Mouse (Mus musculus): Measurements from ENCODE around the gene Nedd1. TPM values are rescaled to one million over a fixed set of nuclear protein-coding genes. Genes with fewer than 3 reads are reported as not detected.

Gene Nedd1
- polyA plus RNA-seq (2017; shearing (Covaris generic)) = 19.5 TPM

DNA sequence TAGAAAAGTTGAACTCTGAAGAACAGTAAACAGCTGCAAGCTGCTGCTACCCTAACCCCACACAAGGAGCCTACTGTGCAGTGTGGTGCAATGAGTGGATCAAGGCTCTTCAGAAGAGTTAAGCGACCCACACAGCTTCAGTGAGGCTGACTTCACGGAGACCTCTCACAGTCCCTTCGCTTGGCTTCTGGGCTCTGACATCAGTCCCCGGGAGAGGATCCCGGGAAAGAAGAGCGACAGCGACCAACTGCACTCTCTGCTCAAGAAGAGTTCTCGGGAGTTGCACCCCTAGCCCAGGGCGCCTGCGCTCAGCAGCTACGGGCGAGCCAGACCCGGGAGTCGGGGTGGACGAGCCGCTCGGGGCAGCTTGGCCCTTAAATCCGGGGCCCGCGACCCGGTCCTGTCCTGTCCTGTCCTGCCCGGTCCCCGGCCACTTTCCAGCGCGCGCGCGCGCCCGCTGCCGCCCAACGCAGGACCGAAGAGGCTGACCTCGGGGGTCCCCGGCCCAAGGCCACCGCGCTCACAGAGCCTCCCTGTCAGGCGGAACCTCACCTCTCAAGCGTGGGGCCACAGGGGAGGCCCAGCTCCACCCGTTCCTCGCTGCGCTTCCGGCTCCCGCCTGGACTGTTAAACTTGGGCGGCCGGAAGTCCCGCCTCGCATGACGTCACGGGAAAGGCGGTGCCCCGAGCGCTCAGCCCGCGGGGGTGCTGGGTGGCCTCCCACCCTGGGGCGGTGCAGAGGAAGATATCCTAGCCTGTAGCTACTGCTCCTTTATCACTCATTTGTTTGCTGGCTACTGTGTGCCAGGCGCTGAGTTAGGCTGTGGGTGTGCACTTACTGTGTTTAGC, at the start of gene Nedd1:
Gene Nedd1 (minus strand): TSS at position 650 of the 849 bp plus-strand sequence.

